In the genomic region with DNA sequence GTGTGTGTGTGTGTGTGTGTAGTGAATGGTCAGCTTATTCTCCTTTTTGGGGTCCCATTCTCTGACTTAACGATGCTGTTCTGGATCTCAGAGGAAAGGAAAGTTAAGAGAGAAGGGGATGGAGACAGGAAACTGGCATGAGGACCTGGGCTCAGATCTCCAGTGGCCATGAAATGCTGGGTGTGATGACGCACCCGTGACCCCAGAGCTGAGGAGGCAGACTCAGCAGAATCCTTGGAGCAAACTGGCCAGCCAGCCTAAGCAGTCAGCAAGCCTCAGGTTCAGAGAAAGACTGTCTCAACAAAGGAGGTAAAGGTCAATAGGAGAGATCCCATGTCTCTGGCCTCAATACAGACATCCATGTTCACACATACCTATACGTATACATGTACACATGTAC, we compare ENCODE assay signal across 21 mouse cellular contexts. TPM values are rescaled to one million over a fixed set of nuclear protein-coding genes. Genes with fewer than 3 reads are reported as not detected.
"Had no signal": no experiment of that assay in that cellular context is flagged by ENCODE, and none has a peak within 500 bp of the region (broad histone marks: within the 10 kb centered on the region; RNA-seq: fewer than 3 reads in every experiment).

No protein-coding gene starts in this region.

- DNase-seq: gastrocnemius, adult 2 months; gastrocnemius, postnatal 10 days; gastrocnemius, postnatal 25 days; heart, adult 11 months; heart, adult 2 months; heart, postnatal 14 days; heart, postnatal 36 days; kidney, adult 11 months; kidney, adult 2 months; kidney, adult 9 months; kidney, postnatal 14 days; kidney, postnatal 36 days; layer of hippocampus, adult 9-11 months; layer of hippocampus, postnatal 36 days; liver; liver, embryonic 13.5 days had no signal

RNA-seq across cellular contexts. Expression of gene Glrp1, which starts 40.1 kb away (rescaled TPM):
- total RNA-seq: gastrocnemius, adult 2 months; gastrocnemius, postnatal 10 days; gastrocnemius, postnatal 25 days; heart, postnatal 14 days; heart, postnatal 36 days; hindbrain, postnatal 0 days; layer of hippocampus, adult 18-20 months; layer of hippocampus, postnatal 14 days; layer of hippocampus, postnatal 36 days; left cerebral cortex, adult 18-20 months; left cerebral cortex, postnatal 25 days had no signal
